Mouse (Mus musculus): ENCODE results near the gene Greb1. TPM values are rescaled to one million over a fixed set of nuclear protein-coding genes. Genes with fewer than 3 reads are reported as not detected.

Greb1 gene
- polyA plus RNA-seq, 1 experiment from 2014 or later: 0.80 TPM

DNA sequence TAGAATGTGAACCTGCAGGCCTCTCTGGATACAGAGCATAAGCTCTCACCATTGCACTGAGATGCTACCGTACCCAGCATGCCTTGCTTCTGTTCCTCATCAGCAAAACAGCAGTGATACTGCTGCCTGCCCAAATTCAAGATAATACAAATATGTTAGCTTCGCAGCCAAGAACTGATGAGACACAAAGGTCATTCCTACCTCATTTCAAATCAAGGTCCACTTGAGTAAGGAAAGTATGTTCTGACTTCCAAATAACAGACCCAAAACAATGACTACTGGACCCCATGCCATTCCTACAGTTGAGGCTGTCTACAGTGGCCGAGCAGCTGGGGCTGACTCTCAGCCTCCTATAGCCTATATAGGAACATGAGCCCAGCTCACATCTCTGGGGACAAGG lies 66.0 kb downstream of the Greb1 start:
- H3K4me3 ChIP-seq (replicated peaks; ENCODE audit: low read length): no peak overlapping the region
- no peak for ATAC-seq (ENCODE audit: insufficient read depth, low FRiP score)
- H3K27ac ChIP-seq (ENCODE audit: low read length): no peak overlapping the region
- no peaks in the 10 kb centered on the region for H3K4me1 ChIP-seq (ENCODE audit: control insufficient read depth, insufficient read depth, low read length)
- no peaks in the 10 kb centered on the region for H3K27me3 ChIP-seq (ENCODE audit: control insufficient read depth, insufficient read depth, low read length)
- no peaks in the 10 kb centered on the region for H3K36me3 ChIP-seq (ENCODE audit: control insufficient read depth, insufficient read depth, low read length)
- H3K9ac ChIP-seq (ENCODE audit: low read length): no peak overlapping the region
- no peaks in the 10 kb centered on the region for H3K9me3 ChIP-seq (replicated peaks; ENCODE audit: control insufficient read depth, low read length)
- WGBS: 80% methylated on average over 3 of the region's 3 CpGs
- H3K4me2 ChIP-seq (ENCODE audit: low read depth, low read length): no peak overlapping the region

DNA sequence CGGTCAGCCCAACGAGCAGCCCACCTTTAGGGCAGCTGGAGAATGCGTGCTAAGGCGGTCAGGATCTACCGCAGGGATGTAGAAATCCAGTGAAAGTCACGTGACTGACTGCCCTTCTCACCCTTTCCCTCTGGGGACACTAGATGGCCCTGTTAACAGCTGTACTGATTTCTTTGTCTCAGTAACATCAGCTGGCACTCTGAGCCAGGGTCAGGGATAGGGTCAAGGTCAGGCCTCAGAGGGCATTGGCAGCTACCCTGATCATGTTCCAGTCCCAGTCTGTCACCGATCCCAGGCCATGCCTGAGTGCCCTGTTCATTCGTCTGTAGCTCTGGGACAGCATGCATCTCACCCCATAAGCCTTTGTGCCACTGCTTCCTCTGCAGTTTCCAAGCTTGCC lies 66.7 kb downstream of the Greb1 start:
- WGBS: 69% methylated on average over 8 of the region's 8 CpGs
- H3K36me3 ChIP-seq (ENCODE audit: control insufficient read depth, insufficient read depth, low read length): no peaks in the 10 kb centered on the region
- no peak overlapping the region for H3K4me2 ChIP-seq (ENCODE audit: low read depth, low read length)
- ATAC-seq (ENCODE audit: insufficient read depth, low FRiP score): no peak
- H3K27ac ChIP-seq (ENCODE audit: low read length): no peak overlapping the region
- no peak overlapping the region for H3K4me3 ChIP-seq (replicated peaks; ENCODE audit: low read length)
- no peaks in the 10 kb centered on the region for H3K9me3 ChIP-seq (replicated peaks; ENCODE audit: control insufficient read depth, low read length)
- H3K27me3 ChIP-seq (ENCODE audit: control insufficient read depth, insufficient read depth, low read length): no peaks in the 10 kb centered on the region
- H3K9ac ChIP-seq (ENCODE audit: low read length): no peak overlapping the region
- no peaks in the 10 kb centered on the region for H3K4me1 ChIP-seq (ENCODE audit: control insufficient read depth, insufficient read depth, low read length)

DNA sequence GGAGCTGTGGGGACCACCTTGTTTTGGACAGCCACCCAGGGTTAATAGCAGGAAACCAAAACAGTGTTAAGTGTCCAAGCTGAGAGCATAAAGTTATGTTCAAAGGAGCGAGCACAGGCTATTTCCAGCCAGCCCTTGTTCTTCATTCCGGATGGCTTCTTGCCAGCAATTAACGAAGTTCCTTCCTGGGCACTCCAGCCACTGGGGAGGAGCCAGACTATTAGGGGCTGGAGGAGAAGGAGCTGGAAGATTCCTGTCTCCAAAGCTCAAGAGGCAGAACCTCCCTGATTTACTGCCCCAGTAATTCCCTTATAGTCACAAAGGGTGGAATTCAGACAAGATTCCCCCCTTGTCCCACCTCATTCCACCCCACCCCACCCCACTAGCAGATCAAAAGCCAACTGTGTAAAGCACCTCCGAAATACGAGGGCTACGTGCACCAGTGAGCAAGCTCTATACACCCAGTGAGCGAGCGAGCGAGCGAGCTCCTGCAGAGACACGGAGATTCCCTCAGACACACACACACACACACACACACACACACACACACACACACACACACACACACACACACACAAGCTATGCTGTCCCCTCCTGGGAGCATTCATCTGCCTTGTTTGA lies 69.5 kb downstream of the Greb1 start:
- WGBS: 50% methylated on average over 11 of the region's 11 CpGs
- no peak overlapping the region for H3K9ac ChIP-seq (ENCODE audit: low read length)

DNA sequence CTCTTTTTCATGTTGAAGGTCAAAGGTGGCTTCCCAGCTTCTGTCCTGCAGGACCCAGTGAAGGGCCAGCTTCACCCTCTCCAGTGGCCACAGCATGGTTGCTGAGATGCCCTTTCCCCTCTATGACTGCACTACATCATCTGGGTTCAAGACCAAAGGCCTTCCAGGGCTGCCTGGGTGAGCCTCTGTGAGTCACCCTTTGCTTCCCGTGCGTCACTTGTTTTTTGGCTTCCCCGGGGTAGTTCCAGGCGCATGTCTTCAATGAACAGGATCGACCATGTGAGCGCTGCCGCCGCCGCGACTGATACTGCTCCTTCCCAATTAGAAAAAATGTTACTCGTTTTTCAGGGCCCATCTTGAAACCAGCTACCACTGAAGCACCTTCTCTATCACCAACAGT lies 70.5 kb downstream of the Greb1 start:
- WGBS: 91% methylated on average over 11 of the region's 11 CpGs
- Histone ChIP-seq H3K36me3 (ENCODE audit: control insufficient read depth, insufficient read depth, low read length) (no peaks in the 10 kb centered on the region), H3K27me3 (ENCODE audit: control insufficient read depth, insufficient read depth, low read length) (no peaks in the 10 kb centered on the region), H3K4me1 (ENCODE audit: control insufficient read depth, insufficient read depth, low read length) (no peaks in the 10 kb centered on the region), H3K4me3 (replicated peaks; ENCODE audit: low read length) (no peak overlapping the region), H3K9ac (ENCODE audit: low read length) (no peak overlapping the region), H3K27ac (ENCODE audit: low read length) (no peak overlapping the region), H3K9me3 (replicated peaks; ENCODE audit: control insufficient read depth, low read length) (no peaks in the 10 kb centered on the region), H3K4me2 (ENCODE audit: low read depth, low read length) (no peak overlapping the region)
- ATAC-seq (ENCODE audit: insufficient read depth, low FRiP score): no peak

More for the DNA sequence above, 69.5 kb downstream of the Greb1 start:
- no peak overlapping the region for H3K4me3 ChIP-seq (replicated peaks; ENCODE audit: low read length)
- no peaks in the 10 kb centered on the region for H3K9me3 ChIP-seq (replicated peaks; ENCODE audit: control insufficient read depth, low read length)
- no peaks in the 10 kb centered on the region for H3K4me1 ChIP-seq (ENCODE audit: control insufficient read depth, insufficient read depth, low read length)
- H3K27me3 ChIP-seq (ENCODE audit: control insufficient read depth, insufficient read depth, low read length): no peaks in the 10 kb centered on the region
- H3K27ac ChIP-seq (ENCODE audit: low read length): no peak overlapping the region
- no peaks in the 10 kb centered on the region for H3K36me3 ChIP-seq (ENCODE audit: control insufficient read depth, insufficient read depth, low read length)
- ATAC-seq (ENCODE audit: insufficient read depth, low FRiP score): peak; percentile 51; the same call in 1 of the 2 replicates
- H3K4me2 ChIP-seq (ENCODE audit: low read depth, low read length): no peak overlapping the region

DNA sequence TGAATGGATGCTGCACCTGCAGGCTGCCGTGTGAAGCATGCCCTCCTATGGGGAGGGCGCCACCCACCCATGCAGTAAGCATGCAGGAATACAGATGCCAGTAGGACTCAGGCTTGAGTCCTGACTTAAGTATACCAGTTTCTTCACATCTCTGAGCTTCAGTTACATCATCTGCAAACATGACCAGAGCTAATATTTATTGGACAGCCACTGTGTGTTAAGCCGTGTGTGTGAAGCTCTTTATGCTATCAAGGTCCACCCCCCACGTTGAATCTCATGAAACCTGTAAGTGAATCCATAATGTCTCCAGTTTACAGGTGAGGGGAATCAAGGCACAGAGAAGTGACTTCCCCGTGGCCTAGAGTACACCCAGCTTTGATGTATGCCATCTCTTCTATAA lies 72.5 kb downstream of the Greb1 start:
- H3K4me3 ChIP-seq (replicated peaks; ENCODE audit: low read length): no peak overlapping the region

DNA sequence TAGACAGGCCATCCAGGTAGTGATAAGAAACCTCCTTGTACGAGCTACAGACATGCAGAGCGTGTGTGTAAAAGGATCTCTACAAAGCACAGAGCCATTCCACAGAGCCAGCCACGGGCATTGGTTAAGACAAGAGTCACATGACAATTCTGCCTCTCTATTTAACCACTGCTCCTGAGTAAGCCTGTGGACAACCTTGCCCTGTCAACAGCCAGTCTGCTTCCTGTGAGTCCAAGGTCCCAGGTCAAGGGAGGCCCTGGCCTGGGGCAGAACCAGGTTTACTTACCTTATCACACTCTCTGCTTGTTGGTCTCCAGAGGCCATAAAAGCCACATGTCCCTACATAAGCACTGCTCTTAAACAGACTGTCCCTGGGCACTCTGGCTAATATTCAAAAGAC lies 74.5 kb downstream of the Greb1 start:
- no peak overlapping the region for H3K4me2 ChIP-seq (ENCODE audit: low read depth, low read length)
- peak; percentile 90 for ATAC-seq (ENCODE audit: insufficient read depth, low FRiP score)
- H3K4me3 ChIP-seq (replicated peaks; ENCODE audit: low read length): no peak overlapping the region
- H3K9ac ChIP-seq (ENCODE audit: low read length): no peak overlapping the region
- H3K4me1 ChIP-seq (ENCODE audit: control insufficient read depth, insufficient read depth, low read length): no peaks in the 10 kb centered on the region
- 41% methylated on average over 3 of the region's 3 CpGs for WGBS
- no peaks in the 10 kb centered on the region for H3K27me3 ChIP-seq (ENCODE audit: control insufficient read depth, insufficient read depth, low read length)
- no peak overlapping the region for H3K27ac ChIP-seq (ENCODE audit: low read length)
- H3K36me3 ChIP-seq (ENCODE audit: control insufficient read depth, insufficient read depth, low read length): no peaks in the 10 kb centered on the region
- no peaks in the 10 kb centered on the region for H3K9me3 ChIP-seq (replicated peaks; ENCODE audit: control insufficient read depth, low read length)

More for the DNA sequence above, 72.5 kb downstream of the Greb1 start:
- Histone ChIP-seq H3K9me3 (replicated peaks; ENCODE audit: control insufficient read depth, low read length) (no peaks in the 10 kb centered on the region), H3K27ac (ENCODE audit: low read length) (no peak overlapping the region), H3K4me1 (ENCODE audit: control insufficient read depth, insufficient read depth, low read length) (no peaks in the 10 kb centered on the region), H3K4me2 (ENCODE audit: low read depth, low read length) (no peak overlapping the region), H3K9ac (ENCODE audit: low read length) (no peak overlapping the region), H3K27me3 (ENCODE audit: control insufficient read depth, insufficient read depth, low read length) (no peaks in the 10 kb centered on the region), H3K36me3 (ENCODE audit: control insufficient read depth, insufficient read depth, low read length) (no peaks in the 10 kb centered on the region)
- ATAC-seq (ENCODE audit: insufficient read depth, low FRiP score): no peak
- WGBS: 82% methylated on average over 5 of the region's 5 CpGs

DNA sequence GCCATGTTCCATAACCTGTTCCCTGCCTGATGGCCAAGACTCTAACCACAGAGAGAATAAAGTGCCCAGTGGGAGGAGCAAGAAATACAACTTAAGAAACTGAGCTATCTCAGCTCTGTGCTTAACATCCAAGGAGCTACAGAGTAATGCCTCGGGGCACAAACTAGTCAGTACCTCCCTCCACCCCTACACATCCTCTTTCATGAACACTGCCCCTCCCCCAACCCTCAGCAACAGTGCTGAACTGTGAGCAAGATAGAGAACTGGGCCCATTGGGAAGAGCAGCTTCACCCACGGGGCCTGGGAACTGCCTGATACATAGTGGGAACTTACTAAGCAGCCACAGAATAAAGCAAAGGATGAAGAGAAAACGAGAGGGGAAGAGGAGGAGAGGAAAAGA lies 77.1 kb downstream of the Greb1 start:
- Histone ChIP-seq H3K36me3 (ENCODE audit: control insufficient read depth, insufficient read depth, low read length) (no peaks in the 10 kb centered on the region), H3K9me3 (replicated peaks; ENCODE audit: control insufficient read depth, low read length) (no peaks in the 10 kb centered on the region), H3K4me2 (ENCODE audit: low read depth, low read length) (no peak overlapping the region), H3K4me3 (replicated peaks; ENCODE audit: low read length) (no peak overlapping the region), H3K4me1 (ENCODE audit: control insufficient read depth, insufficient read depth, low read length) (no peaks in the 10 kb centered on the region), H3K27ac (ENCODE audit: low read length) (no peak overlapping the region), H3K27me3 (ENCODE audit: control insufficient read depth, insufficient read depth, low read length) (no peaks in the 10 kb centered on the region), H3K9ac (ENCODE audit: low read length) (no peak overlapping the region)
- WGBS: 54% methylated on average over 3 of the region's 3 CpGs
- no peak for ATAC-seq (ENCODE audit: insufficient read depth, low FRiP score)

DNA sequence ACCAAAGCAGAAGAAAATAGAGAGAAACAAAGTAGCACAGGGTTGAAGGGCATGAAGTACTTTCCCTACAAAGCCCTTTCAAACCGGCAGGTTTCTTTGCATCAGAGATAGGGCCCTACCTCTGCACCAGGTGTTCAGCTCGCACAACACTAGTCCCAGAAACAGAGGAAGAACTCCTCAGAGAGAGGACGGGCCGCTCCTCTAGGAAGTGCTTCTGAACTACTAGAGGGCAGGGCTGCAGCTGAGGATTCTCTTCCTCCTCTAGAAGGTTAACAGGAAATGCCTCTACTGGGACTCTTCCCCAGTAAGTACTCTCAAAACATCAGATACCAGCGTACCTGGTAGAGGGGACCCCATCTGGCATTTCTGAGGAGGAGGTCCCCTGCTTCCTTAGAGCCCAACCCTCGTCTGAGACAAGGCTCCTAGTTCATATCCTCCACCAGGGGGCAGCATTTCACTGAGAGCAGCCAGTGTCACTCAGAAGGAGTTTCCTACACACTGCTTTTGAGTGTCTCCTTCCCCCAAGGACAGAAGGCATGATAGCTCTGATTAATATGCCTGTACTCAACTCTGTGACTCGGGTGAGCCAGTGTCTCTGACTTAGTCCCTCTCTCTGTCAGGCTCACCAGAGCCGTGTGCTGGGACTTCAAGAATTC lies 81.9 kb downstream of the Greb1 start:
- no peaks in the 10 kb centered on the region for H3K36me3 ChIP-seq (ENCODE audit: control insufficient read depth, insufficient read depth, low read length)
- ATAC-seq (ENCODE audit: insufficient read depth, low FRiP score): 0 out of 2 replicates have a peak, but pooled peaks have one; percentile 25
- no peaks in the 10 kb centered on the region for H3K27me3 ChIP-seq (ENCODE audit: control insufficient read depth, insufficient read depth, low read length)
- H3K27ac ChIP-seq (ENCODE audit: low read length): no peak overlapping the region
- H3K9ac ChIP-seq (ENCODE audit: low read length): no peak overlapping the region
- WGBS: 41% methylated on average over 8 of the region's 8 CpGs
- no peak overlapping the region for H3K4me2 ChIP-seq (ENCODE audit: low read depth, low read length)
- H3K4me1 ChIP-seq (ENCODE audit: control insufficient read depth, insufficient read depth, low read length): no peaks in the 10 kb centered on the region
- H3K4me3 ChIP-seq (replicated peaks; ENCODE audit: low read length): no peak overlapping the region
- no peaks in the 10 kb centered on the region for H3K9me3 ChIP-seq (replicated peaks; ENCODE audit: control insufficient read depth, low read length)

DNA sequence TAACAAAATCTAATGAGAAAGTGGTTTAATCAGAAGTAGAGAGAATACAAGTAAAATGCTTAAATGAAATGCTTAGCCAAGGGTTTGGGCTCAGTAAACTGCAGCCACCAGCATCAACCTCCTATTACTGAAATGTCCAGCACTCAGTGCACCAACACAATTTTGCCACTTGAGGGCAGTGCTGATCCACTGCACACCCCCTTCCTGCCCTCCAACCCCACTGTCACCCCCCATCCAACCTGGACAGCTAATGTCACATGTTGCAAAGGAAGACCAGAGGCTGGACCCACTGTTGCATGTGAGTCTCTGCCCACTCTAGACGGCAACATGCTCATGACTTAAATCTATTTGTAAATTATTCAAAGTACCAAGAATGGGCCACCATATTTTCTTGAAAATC lies 83.0 kb downstream of the Greb1 start:
- Histone ChIP-seq H3K4me3 (replicated peaks; ENCODE audit: low read length) (no peak overlapping the region), H3K27me3 (ENCODE audit: control insufficient read depth, insufficient read depth, low read length) (no peaks in the 10 kb centered on the region), H3K9me3 (replicated peaks; ENCODE audit: control insufficient read depth, low read length) (no peaks in the 10 kb centered on the region), H3K27ac (ENCODE audit: low read length) (no peak overlapping the region), H3K4me1 (ENCODE audit: control insufficient read depth, insufficient read depth, low read length) (no peaks in the 10 kb centered on the region), H3K9ac (ENCODE audit: low read length) (no peak overlapping the region), H3K36me3 (ENCODE audit: control insufficient read depth, insufficient read depth, low read length) (no peaks in the 10 kb centered on the region), H3K4me2 (ENCODE audit: low read depth, low read length) (no peak overlapping the region)
- no peak for ATAC-seq (ENCODE audit: insufficient read depth, low FRiP score)
- 63% methylated on average over 1 of the region's 1 CpGs for WGBS

All from stomach, embryonic 16.5 days (tissue).